Mouse (Mus musculus) G1E-ER4 (cell line): ENCODE measurements around the gene Gdap1l1. TPM values are rescaled to one million over a fixed set of nuclear protein-coding genes. Genes with fewer than 3 reads are reported as not detected.

Experiments used
- GATA1 ChIP-seq: IDR thresholded peaks from one replicate; pipeline ENCODE4 v1.8.0; 2012; ENCODE audit warnings: low read length, inconsistent platforms
- polyA plus RNA-seq: library from polyadenylated mRNA; stranded (reverse); fragments of >175 nt; gene quantifications from 2 replicates; pipeline ENCODE4 v1.2.3, GENCODE M21; 2012

Gdap1l1 gene
- polyA plus RNA-seq = not detected in 2 replicates

DNA sequence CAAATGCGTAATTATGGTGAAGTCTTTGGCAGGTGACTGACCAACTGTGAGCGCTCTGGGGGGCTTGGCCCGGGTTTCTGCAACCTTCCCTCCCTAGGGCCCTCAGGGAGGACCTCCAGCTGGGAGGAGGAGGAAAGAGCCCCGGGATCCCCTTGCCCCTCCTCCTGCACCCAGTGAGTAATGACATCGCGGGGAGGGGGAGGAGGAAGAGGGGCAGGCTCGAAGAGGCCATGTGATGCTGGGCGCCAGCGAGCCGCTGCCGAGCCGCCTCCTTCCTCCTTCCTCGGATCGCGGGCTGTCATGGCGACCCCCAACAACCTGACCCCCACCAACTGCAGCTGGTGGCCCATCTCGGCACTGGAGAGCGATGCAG, at the start of gene Gdap1l1:
Gdap1l1 (plus strand) TSS at position 231 of the 373 bp plus-strand sequence.
- no peak for TF ChIP-seq GATA1

DNA sequence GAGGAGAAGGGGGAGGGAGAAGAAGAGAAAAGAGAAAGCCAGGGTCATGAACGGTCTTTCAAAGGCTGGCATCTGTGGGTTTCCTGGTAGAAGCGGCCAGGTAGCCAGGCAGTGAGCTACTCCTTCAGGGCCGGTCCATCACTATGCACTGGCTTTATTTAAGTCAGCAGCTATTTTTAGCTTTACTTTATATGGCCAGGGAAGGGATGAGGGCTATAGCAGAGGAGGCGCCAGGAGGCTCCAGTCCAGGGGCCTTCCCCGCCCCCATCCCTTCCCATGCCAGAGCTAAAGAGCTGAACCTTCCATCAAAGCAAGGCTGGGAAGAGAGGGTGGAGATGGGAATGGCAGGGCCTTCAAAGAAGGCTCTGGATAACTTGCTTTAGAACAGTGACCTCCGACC, 45.8 kb upstream of the Gdap1l1 start:
- TF ChIP-seq GATA1 = no peak

DNA sequence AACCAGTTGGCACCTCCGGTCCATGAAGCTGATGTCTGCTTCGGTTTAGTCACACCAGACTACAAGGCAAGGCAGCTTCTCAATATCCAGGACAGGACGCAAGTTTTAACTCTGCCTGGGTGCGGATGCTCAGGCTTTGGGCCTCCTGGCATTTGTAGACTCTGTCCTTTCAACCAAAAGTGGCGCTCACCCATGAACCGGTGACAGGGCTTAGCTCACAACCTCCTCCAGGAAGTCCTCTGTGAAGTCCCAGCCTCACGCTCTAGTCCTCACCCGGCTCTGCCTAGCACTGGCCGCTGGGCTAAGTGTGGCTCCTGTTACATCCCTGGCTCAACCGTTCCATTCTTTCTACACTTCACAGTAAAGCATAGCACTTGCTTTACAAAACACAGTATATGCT, 45.0 kb upstream of the Gdap1l1 start:
- no peak for TF ChIP-seq GATA1

DNA sequence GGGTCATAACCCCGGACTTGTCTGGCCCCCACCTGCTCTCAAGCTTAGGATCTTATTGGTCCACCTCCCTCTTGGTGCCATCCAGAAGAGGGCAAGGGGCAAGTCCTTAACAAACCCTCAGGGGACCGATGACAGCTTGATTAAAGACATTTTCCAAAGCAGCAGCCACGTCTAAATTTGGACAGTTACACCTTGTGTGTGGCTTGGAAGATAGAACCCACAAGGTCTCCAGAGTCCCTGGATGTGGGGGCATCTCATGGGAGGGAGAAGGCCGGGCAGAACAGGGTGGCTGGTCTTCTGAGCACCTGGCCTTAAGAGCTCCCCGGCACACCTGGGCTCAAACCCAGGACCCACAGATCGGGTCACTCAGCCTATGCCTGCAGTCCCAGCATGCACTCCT, 44.3 kb upstream of the Gdap1l1 start:
- TF ChIP-seq GATA1 = no peak

DNA sequence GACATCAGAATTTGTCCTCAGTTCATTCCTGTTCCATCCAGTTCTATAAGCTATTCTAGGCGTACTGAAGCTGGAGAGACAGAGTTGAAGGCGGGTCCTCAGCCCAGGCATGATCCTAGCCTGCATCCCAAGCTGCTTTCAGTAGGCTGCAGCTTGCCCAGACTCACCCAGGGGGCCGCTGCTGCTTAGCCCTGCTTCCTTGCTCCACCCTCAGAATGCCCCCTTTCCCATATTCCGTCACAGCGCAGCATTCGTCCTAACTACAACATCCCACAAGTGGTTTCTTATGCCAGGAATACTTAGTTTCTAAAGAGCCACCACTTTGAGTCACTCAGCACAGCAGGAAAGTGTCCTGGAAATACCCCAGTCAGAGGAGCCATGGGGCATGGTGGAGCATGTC, 43.3 kb upstream of the Gdap1l1 start:
- TF ChIP-seq GATA1 = no peak

DNA sequence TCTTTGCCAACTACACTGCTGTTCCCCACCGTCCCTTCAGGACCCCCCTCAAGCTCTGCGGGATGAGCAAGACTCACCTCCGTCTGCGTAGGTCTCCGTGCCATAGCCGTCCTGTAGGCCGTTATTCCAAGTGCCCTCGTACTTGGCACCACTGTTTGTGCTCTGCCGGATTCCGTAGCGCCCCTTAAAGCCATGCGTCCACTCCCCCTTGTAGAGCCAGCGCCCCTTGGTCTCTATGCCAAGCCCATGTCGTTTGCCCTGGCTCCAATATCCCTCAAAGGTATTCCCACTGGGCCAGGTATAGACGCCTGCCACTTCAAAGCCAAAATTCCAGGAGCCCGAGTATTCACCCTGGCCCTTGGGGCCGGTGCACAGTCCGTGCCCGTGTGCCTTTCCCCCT, 41.2 kb upstream of the Gdap1l1 start:
- TF ChIP-seq GATA1 = no peak

DNA sequence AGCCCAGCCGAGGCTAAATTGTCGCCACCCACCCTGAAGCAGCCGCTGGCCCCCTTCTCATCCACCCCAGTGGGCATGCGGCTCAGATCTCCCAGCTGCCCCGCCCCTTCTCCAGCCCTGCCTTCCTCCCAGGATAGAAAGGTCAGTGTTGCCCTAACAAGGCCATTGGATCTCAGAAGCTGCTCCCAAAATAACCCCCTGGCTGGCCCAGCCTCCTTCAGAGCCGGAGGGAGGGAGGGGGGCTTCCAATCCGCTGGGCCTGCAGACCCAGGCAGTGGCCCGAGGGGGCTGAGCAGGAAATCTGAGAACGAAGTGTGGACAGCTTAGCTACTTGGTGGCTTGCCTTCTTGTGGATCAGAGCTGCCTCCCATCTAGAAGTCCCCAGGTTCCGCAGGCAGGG, 40.4 kb upstream of the Gdap1l1 start, which contains the start of gene Jph2:
Jph2 (minus strand) TSS at position 89 of the 400 bp plus-strand sequence.
- TF ChIP-seq GATA1 = no peak

DNA sequence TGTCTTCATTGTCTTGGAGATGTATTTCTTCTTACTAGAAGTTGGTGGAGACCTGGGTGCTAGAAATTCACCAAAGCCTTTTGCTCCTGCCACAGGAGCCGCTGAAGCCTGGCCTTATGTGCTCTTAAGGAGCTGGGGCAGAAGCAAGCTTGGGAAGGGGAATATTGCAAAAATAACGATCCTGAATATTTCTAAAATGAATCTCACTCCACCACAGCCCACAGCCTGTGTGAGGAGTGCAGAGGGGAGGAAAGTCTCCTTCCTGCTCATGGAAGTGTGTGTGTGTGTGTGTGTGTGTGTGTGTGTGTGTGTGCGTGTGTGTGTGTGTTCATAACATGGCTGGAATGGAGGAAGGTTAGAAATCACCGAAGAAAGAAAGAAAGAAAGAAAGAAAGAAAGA, 39.5 kb upstream of the Gdap1l1 start:
- no peak for TF ChIP-seq GATA1

DNA sequence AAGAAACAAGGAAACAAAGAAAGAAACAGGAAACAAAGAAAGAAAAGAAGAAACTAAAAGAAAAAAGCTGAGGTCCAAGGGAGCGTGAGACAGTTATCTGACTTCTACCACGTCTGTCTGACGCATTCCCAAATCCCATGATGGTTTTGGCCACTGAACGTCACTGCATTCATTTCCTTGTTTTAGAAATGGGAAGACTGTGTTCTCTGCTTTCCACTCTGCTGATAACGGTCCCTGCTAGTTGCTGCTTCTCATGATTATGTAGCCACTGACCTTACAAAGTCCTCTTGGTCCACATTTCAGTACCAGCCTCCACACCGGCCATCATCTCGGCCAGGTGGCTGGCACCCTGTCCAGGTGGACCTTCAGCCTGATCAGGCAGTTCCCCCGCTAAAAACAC, 39.1 kb upstream of the Gdap1l1 start:
- no peak for TF ChIP-seq GATA1

DNA sequence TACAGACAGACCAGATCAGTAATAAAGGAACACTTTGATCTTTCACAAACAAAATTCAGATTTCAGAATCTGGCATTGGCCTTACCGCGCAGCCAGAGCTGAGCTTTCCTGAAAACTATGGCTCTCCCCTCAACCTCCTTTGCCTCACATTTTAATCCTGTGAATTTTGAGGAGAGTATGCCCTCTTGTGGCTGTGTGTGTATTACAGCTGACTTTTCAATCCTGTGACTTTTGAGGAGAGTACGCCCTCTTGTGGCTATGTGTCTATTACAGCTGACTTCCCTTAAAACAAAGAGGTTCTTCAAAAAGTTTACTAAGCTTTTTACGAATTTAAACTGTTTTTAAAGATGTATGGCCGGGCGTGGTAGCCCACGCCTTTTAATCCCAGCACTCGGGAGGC, 37.1 kb upstream of the Gdap1l1 start:
- no peak for TF ChIP-seq GATA1

DNA sequence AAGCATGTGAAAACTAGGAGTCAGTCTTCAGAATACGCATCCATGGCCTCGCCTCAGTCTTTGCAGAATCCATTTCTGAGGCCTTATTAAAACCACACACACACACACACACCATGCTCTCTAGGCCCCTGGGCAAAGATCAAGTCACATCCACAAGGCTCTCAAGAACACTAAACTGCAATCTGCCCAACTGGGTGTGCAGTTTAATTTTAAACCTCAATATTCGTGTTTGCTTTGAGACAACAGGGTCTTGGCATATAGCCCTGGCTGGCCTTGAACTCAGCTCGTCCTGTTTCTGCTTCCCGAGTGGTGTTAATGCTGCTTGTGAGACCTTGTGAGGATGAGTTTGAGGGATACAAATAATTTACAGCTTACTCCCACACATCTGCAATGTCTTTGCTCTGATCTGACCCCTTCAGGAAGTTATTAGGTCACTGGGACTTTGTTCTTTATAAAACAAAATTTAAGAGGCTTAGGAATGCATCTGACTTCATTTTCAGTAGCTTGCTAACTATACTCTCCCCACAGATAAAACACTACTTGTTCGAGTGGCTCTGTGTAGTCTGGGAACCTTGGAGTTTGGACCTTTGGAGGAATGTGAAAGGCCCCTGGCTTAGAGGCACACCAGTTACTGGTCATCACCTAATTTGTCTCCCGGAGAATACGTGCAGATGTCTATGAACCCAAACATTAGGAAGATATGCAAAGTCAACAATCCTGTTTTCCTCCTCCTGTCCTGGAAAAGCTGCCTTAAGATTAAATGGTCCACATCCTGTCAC, 34.0 kb upstream of the Gdap1l1 start:
- TF ChIP-seq GATA1 = no peak

DNA sequence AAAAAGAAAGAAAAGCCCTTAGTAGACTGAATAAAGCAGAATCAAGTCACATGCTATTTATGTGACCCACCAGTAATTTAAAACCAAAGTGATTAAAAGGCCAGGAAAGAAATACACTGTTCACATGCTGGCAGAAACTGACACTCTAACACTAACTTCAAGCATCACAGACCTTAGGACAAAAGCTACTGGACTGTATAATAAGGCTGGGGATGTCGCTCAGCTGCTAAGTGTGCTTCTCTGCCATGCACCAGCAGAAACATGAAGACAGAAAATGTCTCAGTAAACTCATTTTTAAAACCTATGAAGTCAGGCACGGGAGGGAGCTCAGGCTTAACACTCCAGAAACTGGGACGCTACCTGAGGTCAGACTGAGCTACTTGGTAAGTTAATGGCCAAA, 28.1 kb upstream of the Gdap1l1 start:
- TF ChIP-seq GATA1 = no peak

DNA sequence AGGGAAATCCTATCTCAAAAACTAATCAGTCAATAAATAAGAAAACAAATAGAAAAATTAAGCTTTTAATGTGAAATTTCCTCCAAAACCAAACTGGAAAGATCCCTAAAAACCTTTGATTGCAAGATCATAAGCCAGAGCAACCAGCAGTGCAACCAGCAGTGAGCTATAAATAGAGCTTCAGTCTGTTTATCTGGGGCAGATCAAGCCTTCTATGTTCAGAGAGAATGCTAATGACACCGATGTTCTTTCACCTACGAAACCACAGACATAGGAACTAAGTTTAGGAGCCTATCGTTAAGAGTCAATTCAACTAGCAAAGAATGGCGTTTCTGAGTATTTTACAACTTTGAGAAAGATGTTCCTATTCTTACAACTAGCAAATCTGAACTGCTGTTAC, 26.4 kb upstream of the Gdap1l1 start:
- no peak for TF ChIP-seq GATA1

DNA sequence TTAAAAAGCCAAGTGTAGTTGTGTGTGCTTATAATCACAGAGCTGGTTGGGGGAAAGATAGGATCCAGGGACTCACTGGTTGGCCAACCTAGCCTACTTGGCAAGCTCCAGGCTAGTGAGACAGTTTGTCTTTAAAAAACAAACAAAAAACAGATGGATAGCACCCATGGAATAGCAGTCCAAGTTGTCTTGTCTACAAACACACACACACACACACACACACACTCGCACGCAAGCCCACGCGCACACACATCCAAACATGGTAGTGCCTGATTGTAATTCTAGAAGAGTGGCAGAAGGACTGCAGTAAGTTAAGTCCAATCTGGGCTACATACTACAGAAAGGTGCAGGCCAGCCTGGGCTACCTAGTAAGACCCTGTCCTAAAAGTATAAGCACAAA, 25.9 kb upstream of the Gdap1l1 start:
- no peak for TF ChIP-seq GATA1

DNA sequence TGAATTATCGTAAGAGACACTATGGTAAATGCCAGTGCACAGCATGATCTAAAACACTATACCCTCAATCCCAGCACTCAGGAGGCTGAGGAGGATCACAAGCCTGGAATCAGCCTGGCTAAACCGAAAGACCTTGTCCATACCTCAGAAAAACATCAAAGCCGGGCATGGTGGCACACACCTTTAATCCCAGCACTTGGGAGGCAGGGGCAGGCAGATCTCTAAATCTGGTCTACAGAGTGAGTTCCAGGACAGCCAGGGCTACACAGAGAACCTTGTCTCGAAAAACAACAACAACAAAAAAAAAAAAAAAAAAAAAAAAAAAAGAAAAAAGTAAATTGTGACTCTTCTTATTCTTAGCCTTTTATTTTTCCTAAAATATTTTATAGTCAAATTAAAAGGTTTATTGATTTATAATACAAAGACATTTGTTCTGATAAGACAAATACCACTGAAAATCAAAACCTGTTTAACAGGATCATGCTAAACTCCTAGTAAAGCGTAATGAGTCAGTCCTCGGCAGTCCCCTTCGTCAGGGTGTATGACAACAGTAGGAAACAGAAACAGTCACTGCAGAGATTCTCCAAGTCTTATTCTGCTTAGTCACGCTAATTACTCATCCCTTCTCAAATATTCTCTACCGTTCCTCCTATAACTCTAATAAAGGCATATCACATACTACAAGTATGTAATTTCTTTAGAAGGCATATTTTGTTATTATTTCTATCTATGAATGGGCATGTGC, 25.3 kb upstream of the Gdap1l1 start:
- TF ChIP-seq GATA1 = no peak

DNA sequence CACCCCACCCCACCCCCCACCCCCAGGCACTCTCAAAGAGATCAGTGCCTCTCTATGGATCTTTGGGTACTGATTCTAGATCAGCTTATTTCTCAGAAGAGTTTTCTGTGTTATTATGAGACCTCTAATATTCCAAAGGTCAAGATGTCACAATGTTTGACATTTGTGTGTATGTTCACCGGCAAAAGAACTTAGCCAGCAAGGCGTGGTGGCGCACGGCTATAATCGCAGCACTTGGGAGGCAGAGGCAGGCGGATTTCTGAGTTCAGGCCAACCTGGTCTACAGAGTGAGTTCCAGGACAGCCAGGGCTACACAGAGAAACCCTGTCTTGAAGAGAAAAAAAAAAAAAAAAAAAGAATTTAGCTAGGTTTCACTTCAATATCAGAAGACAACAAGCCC, 21.2 kb upstream of the Gdap1l1 start:
- no peak for TF ChIP-seq GATA1

DNA sequence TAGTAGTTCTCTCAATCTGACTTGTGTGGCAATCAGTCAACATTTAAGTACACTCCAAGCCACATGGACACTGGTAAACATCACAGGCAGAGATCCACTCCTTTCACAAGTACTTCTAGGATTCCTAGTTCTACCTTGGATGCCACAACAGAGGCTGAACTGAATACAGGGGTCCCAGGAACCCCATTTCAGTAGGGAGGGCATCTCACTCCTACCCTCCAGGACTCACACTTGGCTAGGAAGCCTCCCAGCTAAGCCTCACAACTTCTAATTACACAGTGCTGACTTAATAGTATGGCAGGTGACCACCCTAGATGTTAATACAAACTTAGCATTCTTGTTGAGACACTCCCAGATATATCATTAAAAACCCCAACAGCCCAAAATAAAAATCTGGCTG, 20.4 kb upstream of the Gdap1l1 start:
- TF ChIP-seq GATA1 = no peak

DNA sequence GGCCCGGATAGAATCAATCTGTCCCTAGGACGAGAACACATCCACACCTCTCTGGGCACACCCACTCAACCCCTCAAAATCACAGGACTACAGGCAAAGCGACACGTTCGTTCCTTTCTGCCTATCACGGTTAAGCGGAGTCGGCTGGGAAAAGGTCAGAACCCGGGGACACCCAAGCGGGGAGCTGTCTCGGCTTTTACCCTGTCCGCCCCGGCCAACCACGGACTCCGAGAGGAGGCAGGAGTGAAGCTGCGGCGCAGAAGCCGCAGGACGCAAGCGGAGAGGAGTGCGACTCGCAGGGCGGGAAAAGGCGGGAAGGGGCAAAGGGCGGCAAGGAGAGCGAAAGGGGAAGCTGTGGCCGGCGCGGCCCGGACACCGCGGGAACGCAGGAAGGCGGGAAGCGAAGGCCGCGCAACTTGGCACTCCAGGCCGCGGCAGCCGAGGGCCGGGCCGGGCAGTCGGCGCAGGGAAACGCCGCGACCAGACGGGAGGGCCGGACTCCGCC, 19.4 kb upstream of the Gdap1l1 start:
- TF ChIP-seq GATA1 = no peak
